Mouse (Mus musculus) skeletal muscle tissue, adult 2 months (tissue): ENCODE data around the gene St6galnac3.
"Not testable (repeated sequence)": the region's sequence is repeated elsewhere in the genome, so short reads cannot be mapped to it uniquely, and the experiment has no call there.

Experiments
- DNase-seq: peaks from one replicate; pipeline ENCODE4 v3.0.0-alpha.2; 2012; ENCODE audit warnings: low read depth, low spot score

Gene St6galnac3

GRCm38 (mm10) chr3:153414132-153414531 is 310.8 kb downstream of the St6galnac3 start:
- DNase-seq = no peak

GRCm38 (mm10) chr3:153409286-153409685 is 315.7 kb downstream of the St6galnac3 start:
- DNase-seq = no peak

- DNase-seq = no peak
Measured at GRCm38 (mm10) chr3:153408361-153408760, 316.6 kb downstream of the St6galnac3 start.

GRCm38 (mm10) chr3:153407698-153408097 is 317.3 kb downstream of the St6galnac3 start:
- no peak for DNase-seq

- DNase-seq = no peak
Measured at GRCm38 (mm10) chr3:153406858-153407257, 318.1 kb downstream of the St6galnac3 start.

GRCm38 (mm10) chr3:153406220-153406619 is 318.8 kb downstream of the St6galnac3 start:
- no peak for DNase-seq

- DNase-seq = no peak
Measured at GRCm38 (mm10) chr3:153405643-153406042, 319.3 kb downstream of the St6galnac3 start.

GRCm38 (mm10) chr3:153400259-153400658 is 324.7 kb downstream of the St6galnac3 start:
- no peak for DNase-seq

GRCm38 (mm10) chr3:153399574-153399973 is 325.4 kb downstream of the St6galnac3 start:
- DNase-seq = no peak

GRCm38 (mm10) chr3:153397726-153398125 is 327.2 kb downstream of the St6galnac3 start:
- DNase-seq = no peak

- DNase-seq = no peak
Measured at GRCm38 (mm10) chr3:153396375-153397068, 328.5 kb downstream of the St6galnac3 start.

- DNase-seq = no peak
Measured at GRCm38 (mm10) chr3:153395351-153395750, 329.6 kb downstream of the St6galnac3 start.

- no peak for DNase-seq
Measured at GRCm38 (mm10) chr3:153394751-153395150, 330.2 kb downstream of the St6galnac3 start.

- DNase-seq = no peak
Measured at GRCm38 (mm10) chr3:153394224-153394623, 330.8 kb downstream of the St6galnac3 start.

- not testable (repeated sequence) for DNase-seq
Measured at GRCm38 (mm10) chr3:153391451-153391850, 333.5 kb downstream of the St6galnac3 start.

GRCm38 (mm10) chr3:153384651-153385050 is 340.3 kb downstream of the St6galnac3 start:
- not testable (repeated sequence) for DNase-seq

GRCm38 (mm10) chr3:153383656-153384055 is 341.3 kb downstream of the St6galnac3 start:
- no peak for DNase-seq

GRCm38 (mm10) chr3:153365057-153365755 is 359.8 kb downstream of the St6galnac3 start:
- no peak for DNase-seq

- no peak for DNase-seq
Measured at GRCm38 (mm10) chr3:153364366-153364765, 360.6 kb downstream of the St6galnac3 start.

- no peak for DNase-seq
Measured at GRCm38 (mm10) chr3:153359966-153360365, 365.0 kb downstream of the St6galnac3 start.

- DNase-seq = no peak
Measured at GRCm38 (mm10) chr3:153356071-153356470, 368.9 kb downstream of the St6galnac3 start.

- no peak for DNase-seq
Measured at GRCm38 (mm10) chr3:153354988-153355297, 370.0 kb downstream of the St6galnac3 start.
